Mouse (Mus musculus) left cerebral cortex, postnatal 25 days (tissue): Measurements from ENCODE around the gene Nrn1. TPM values are rescaled to one million over a fixed set of nuclear protein-coding genes. Genes with fewer than 3 reads are reported as not detected.

Source experiments
- DNase-seq, 2 experiments: peaks; one replicate each; pipeline ENCODE4 v3.0.0; 2022; ENCODE audit warnings: low spot score in 2 of 2, mixed read lengths in 1 of 2
- intact Hi-C: fragments of 180-260 bp; cut with DNase I; formaldehyde crosslinking; loops from one replicate; pipeline ENCODE4 v1.15.1; 2025
- total RNA-seq, 2 experiments: library from RNA; stranded (reverse); gene quantifications; 2 replicates each; pipeline ENCODE4 v1.2.3; 2021

The Nrn1 gene
- total RNA-seq: 100 to 1,000 TPM; 356 to 394 TPM

GRCm38 (mm10) chr13:36734731-36735571 lies at the start of gene Nrn1:
TSS of gene Nrn1 (minus strand) at chr13:36735131.
- DNase-seq: peak; percentile 54 to 72
- intact Hi-C loops: loop anchor here (2.0 to 10.0 kb wide), 8 partner anchors 40 to 718 kb away; no protein-coding TSS in a partner anchor

- intact Hi-C loops: no loop called here
- no peak for DNase-seq
These were observed 44.7 kb upstream of the Nrn1 start for GRCm38 (mm10) chr13:36779626-36780025.

GRCm38 (mm10) chr13:36766801-36767200 lies 31.9 kb upstream of the Nrn1 start:
- intact Hi-C loops: no loop called here
- no peak for DNase-seq

GRCm38 (mm10) chr13:36751861-36752260 lies 16.9 kb upstream of the Nrn1 start:
- no peak for DNase-seq
- intact Hi-C loops: no loop called here

- intact Hi-C loops: no loop called here
- no peak for DNase-seq
These were observed 15.1 kb upstream of the Nrn1 start for GRCm38 (mm10) chr13:36750056-36750455.

DNA sequence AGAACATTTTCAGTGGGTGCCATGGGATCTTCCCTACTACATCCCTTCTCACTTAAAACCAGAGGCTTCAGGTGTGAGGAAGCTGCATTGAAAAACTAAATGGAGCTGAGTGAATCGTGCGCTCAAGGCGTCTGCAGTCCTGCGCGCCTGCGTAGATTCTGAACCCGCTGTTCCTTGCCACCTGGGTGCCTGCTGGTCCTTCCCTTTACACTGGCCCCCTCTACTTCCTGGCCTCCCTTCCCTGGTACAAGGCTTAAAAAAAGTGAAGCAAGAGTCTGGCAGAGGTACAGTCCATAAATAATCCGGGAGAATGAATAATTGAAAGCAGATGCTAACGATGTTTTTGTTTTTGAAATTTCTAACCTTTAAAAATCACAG lies 1.7 kb upstream of the Nrn1 start:
- intact Hi-C loops: loop anchor here (1.0 to 10.0 kb wide), 2 partner anchors 458 to 576 kb away; no protein-coding TSS in a partner anchor
- DNase-seq: no peak

DNA sequence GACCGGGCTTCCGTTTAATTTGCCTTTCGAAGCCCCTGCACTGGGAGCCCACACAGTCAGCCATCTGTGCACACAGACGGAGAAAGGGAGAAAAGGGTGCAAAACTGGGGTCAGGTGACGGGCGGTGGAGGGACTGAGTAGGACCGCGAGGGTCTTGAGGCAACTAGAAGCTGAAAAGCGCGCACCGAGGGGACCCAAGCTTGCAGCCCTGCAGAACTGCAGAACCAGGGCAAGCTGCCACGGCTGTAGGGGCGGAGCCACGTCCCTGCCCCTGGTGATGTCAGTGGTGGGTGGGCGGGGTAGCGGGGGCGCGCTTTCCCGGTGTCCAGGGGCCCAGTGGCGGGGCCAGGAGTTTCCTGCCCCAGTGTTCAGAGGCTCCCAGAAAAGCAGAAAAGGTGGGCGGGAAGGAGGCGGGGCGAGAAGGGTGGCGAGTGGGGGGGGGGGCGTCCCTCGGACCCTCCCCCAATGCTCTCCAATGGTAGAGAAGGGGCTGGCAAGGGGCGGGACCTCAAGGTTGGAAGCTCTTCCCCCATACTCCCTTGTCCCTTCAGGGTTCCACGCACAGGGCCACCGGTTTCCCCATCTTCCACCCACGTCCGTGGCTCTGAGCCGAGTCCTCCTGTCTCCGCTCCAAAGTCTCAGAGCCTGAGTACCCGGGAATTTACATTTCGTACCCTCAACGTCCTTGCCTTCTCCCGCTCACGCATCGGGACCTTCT lies 1.1 kb upstream of the Nrn1 start:
- intact Hi-C loops: loop anchor here (1.0 to 10.0 kb wide), 5 partner anchors 41 to 576 kb away; no protein-coding TSS in a partner anchor

GRCm38 (mm10) chr13:36733989-36734690 lies 791 bp downstream of the Nrn1 start:
- peak; percentile 47 to 81 for DNase-seq
- intact Hi-C loops: loop anchor here (2.0 to 10.0 kb wide), 8 partner anchors 39 to 717 kb away; no protein-coding TSS in a partner anchor

More for the DNA sequence above, 1.1 kb upstream of the Nrn1 start:
- DNase-seq: peak; percentile 61 to 76

DNA sequence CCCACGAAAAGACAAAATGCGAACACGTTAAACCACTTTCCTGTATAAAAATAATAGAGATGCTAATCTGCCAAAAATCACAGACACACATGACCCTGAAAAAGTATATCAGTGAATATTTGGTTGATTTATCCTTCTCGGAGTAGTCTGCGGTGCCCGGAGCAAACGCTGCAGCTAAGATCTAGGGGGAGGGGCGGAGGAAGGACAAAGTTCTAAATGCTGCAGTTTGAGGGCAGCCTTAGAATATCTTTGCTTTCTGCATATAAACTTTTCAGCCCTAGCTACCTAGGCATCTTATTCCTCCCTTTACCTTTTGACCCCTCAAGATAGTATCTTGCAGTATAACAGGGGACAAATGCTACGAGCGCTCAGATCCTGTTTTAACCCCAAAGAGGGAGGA lies 1.4 kb downstream of the Nrn1 start:
- intact Hi-C loops: loop anchor here (5.0 to 10.0 kb wide), 5 partner anchors 301 to 716 kb away; no protein-coding TSS in a partner anchor
- DNase-seq: no peak

DNA sequence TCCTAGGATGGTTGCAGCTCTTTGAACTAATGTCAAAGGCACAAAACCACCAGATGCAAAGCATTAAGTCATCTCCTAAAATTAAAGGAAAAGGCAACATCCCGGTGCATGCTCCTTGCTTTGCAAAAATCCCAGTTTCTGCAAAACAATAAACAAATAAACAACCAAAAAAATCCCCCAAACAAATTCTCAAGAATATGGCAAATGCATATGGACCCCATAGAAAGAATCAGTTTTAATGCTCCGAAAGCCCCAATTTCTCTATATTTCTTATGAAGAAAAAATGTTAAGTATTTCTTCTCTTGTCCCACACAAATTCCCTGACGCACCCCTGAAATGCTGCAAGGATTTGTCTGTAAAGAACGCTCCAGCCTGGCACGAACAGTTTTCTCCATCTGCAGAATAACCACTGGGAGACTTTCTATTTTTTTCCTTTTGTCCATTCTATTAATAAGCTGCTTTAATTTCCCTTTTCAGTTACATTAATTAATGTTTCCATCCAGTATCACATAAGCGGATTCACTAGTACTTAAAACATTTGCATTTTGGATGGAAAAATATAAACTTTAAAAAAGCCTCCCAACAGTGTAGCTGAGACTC lies 1.9 kb downstream of the Nrn1 start:
- intact Hi-C loops: loop anchor here (5.0 to 10.0 kb wide), 5 partner anchors 301 to 716 kb away; no protein-coding TSS in a partner anchor
- no peak for DNase-seq

DNA sequence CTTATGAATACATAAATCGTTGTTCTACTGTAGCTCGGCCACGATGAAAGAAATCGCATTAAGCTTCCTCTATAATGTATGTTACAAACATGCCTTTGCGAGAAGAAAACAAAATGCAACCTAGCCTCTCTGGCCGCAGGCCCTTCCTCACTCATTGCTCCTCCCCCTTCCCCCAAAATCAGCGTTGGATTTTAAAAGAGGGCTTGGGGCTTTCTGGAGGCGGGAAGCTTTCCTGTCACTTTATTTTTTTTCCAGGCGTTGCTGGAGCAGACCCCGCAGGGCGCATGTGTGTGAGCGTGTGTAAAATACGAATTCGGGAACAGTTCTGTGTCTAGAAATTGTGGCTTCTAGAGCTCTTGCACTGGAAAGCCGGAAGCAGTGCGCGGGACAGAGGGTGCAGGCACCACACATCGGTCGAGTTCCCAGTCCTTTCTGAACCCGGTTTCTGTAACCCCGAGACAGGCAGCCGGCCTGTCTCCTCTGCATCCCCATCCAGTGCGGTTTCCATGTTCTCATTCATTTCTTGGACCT lies 2.9 kb downstream of the Nrn1 start:
- DNase-seq: peak; percentile 52 to 55
- intact Hi-C loops: loop anchor here (2.0 to 10.0 kb wide), 6 partner anchors 227 to 715 kb away; no protein-coding TSS in a partner anchor

DNA sequence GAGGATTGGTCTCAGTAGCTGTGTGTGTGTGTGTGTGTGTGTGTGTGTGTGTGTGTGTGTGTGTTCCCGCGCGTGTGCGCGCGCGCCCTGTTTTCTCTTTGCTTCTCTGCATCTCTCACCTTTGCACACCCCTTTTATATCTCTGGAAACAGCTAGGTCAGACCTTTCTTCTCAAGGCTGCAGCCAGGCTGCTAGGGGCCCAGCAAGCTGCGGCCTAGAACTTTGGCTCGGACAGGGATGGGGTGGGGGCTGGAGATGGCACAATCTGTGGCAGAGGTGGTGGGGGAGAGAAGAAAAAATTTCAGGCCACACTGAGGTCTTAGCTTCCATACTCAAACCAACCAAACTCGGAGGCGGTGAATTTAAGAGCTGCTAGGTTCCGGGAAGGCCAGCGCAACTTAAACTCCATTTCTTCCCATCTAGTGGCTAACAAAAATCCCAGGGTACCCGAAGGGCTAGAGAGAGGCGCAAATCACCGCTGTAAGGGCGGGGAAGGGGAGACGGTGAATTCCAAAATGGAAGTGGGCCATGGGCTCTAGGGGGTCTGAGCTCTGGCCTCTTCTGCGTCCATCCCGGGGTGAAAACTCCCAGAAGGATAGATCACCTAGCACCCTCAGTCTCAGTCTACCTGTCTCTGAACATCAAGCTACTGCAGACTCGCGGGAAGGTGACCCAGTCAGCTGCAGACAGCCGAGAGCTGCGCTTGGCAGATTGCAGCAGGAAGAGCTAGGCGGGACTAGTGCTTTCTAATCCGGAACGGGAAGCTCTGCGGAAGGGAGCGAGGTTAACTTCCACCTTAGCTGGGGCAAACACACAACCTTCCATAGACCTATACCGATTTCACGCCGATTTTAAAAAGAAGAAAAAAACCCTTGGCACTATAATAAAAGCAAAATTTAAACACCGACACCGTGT lies 3.7 kb downstream of the Nrn1 start:
- intact Hi-C loops: loop anchor here (2.0 to 10.0 kb wide), 6 partner anchors 226 to 714 kb away; no protein-coding TSS in a partner anchor
- peak; percentile 47 to 61 for DNase-seq

- peak in 1 of 2 experiments; percentile 79 for DNase-seq
- intact Hi-C loops: loop anchor here (2.0 to 10.0 kb wide), 6 partner anchors 226 to 713 kb away; no protein-coding TSS in a partner anchor
These were observed 4.6 kb downstream of the Nrn1 start for GRCm38 (mm10) chr13:36730341-36730761.

GRCm38 (mm10) chr13:36729731-36730340 lies 5.1 kb downstream of the Nrn1 start:
- intact Hi-C loops: loop anchor here (2.0 to 10.0 kb wide), 7 partner anchors 225 to 713 kb away; no protein-coding TSS in a partner anchor
- peak in 1 of 2 experiments; percentile 30 for DNase-seq

- intact Hi-C loops: loop anchor here (5.0 kb wide), 1 partner anchor 361 kb away; no protein-coding TSS in a partner anchor
- DNase-seq: no peak
These were observed 6.4 kb downstream of the Nrn1 start for GRCm38 (mm10) chr13:36728509-36728908.

DNA sequence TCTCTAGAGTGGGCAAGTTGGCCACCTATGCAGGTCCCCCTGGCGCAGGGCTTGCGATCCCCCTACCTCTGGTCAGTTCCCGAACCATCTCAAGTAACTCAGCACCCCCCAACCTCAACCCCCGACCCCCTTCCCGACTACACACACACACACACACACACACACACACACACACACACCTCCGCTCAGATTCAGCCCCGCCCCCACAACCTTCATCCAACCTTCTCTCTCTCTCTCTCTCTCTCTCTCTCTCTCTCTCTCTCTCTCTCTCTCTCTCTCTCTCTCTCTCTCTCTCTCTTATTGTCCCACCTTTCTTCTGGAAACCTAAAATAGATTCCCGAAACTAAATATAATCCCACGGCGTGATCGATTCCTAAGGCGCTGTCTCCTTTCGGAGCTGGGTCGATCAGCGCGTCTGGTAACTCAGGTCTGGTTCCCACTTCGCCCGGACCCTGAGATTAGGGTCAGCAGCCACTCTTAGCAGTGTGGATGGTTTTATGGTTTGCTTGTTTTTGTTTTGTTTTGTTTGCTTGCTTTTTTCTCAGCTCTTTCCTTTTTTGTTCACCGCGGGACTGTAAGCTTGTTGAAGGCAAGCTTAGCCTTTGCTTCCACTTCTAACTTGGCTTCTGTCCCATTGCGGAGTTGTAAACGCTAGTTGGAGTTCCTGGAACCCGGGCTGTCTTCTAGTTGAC lies 7.0 kb downstream of the Nrn1 start:
- no peak for DNase-seq
- intact Hi-C loops: loop anchor here (2.0 to 5.0 kb wide), 2 partner anchors 195 to 361 kb away; no protein-coding TSS in a partner anchor
